ENCODE assay signal across 8 mouse cellular contexts in genomic region chr2:170856085-170856484, GRCm38 (mm10).
DNase-seq lines count a peak whose midpoint lies in the region; ATAC-seq and TF ChIP-seq lines count a peak whose summit lies in the region.

No protein-coding gene starts in this region.

- H3K27me3 ChIP-seq in forebrain, embryonic 10.5 days (ENCODE audit: poor library complexity, severe bottlenecking): no peaks in the 10 kb centered on the region
- no peaks in the 10 kb centered on the region for H3K27me3 ChIP-seq in forebrain, embryonic 11.5 days (ENCODE audit: control insufficient read depth, insufficient read depth, low read length)
- no peaks in the 10 kb centered on the region for H3K27me3 ChIP-seq in neural tube, embryonic 15.5 days (replicated peaks)
- H3K27me3 ChIP-seq in hindbrain, embryonic 16.5 days (replicated peaks; ENCODE audit: control insufficient read depth, insufficient read depth, low read length): no peaks in the 10 kb centered on the region
- H3K27me3 ChIP-seq in stomach, embryonic 14.5 days (ENCODE audit: control insufficient read depth, insufficient read depth, low read length): no peaks in the 10 kb centered on the region

- DNase-seq in forebrain, embryonic 10.5 days (ENCODE audit: extremely low spot score, low spot score): no peak
- DNase-seq in forebrain, embryonic 11.5 days (ENCODE audit: low spot score): no peak
- no peak for DNase-seq in neural tube, embryonic 10.5 days (ENCODE audit: extremely low spot score, low spot score)
- no peak for DNase-seq in left cerebral cortex, adult 2 months (ENCODE audit: extremely low spot score in 1 of 2, low spot score in 2 of 2)

- peaks cover 34% of the 10 kb centered on the region for H3K4me1 ChIP-seq in forebrain, embryonic 10.5 days
- H3K4me1 ChIP-seq in forebrain, embryonic 11.5 days (replicated peaks; ENCODE audit: control insufficient read depth, insufficient read depth, low read length): peaks cover 2% of the 10 kb centered on the region; the same call in 1 of the 2 replicates
- 0 out of 2 replicates have a peak, but pooled peaks cover 8% of the 10 kb centered on the region for H3K4me1 ChIP-seq in neural tube, embryonic 15.5 days
- H3K4me1 ChIP-seq in hindbrain, embryonic 16.5 days (ENCODE audit: control insufficient read depth, insufficient read depth, low read depth, low read length): no peaks in the 10 kb centered on the region; the same call in none of the 2 replicates
- 0 out of 2 replicates have a peak, but pooled peaks cover 5% of the 10 kb centered on the region for H3K4me1 ChIP-seq in stomach, embryonic 14.5 days (ENCODE audit: control insufficient read depth, insufficient read depth, low read length)

- no peaks in the 10 kb centered on the region for H3K9me3 ChIP-seq in forebrain, embryonic 10.5 days
- no peaks in the 10 kb centered on the region for H3K9me3 ChIP-seq in forebrain, embryonic 11.5 days (ENCODE audit: control insufficient read depth, low read length)
- no peaks in the 10 kb centered on the region for H3K9me3 ChIP-seq in neural tube, embryonic 15.5 days (replicated peaks)
- no peaks in the 10 kb centered on the region for H3K9me3 ChIP-seq in hindbrain, embryonic 16.5 days (ENCODE audit: control insufficient read depth, low read length)
- H3K9me3 ChIP-seq in stomach, embryonic 14.5 days (ENCODE audit: control insufficient read depth, low read depth, low read length): no peaks in the 10 kb centered on the region

- no peak for TF ChIP-seq CTCF in left cerebral cortex, adult 2 months (IDR thresholded peaks at IDR 0.05)

- intact Hi-C loops in left cerebral cortex, adult 2 months (cut with DNase I): no loop called here

- no peak overlapping the region for H3K4me3 ChIP-seq in forebrain, embryonic 10.5 days
- H3K4me3 ChIP-seq in forebrain, embryonic 11.5 days (ENCODE audit: low read depth, low read length): no peak overlapping the region
- H3K4me3 ChIP-seq in neural tube, embryonic 15.5 days (replicated peaks): no peak overlapping the region
- no peak overlapping the region for H3K4me3 ChIP-seq in hindbrain, embryonic 16.5 days (ENCODE audit: low read length)
- no peak overlapping the region for H3K4me3 ChIP-seq in stomach, embryonic 14.5 days (ENCODE audit: low read depth, low read length)
- no peak overlapping the region for H3K4me3 ChIP-seq in left cerebral cortex, adult 2 months

- peak overlapping the region; percentile 36; the same call in 1 of the 2 replicates for H3K27ac ChIP-seq in forebrain, embryonic 10.5 days
- H3K27ac ChIP-seq in forebrain, embryonic 11.5 days (ENCODE audit: low read depth, low read length): no peak overlapping the region
- H3K27ac ChIP-seq in neural tube, embryonic 15.5 days (replicated peaks): peak overlapping the region; percentile 66
- H3K27ac ChIP-seq in hindbrain, embryonic 16.5 days (ENCODE audit: low read depth, low read length): peak overlapping the region; percentile 54; the same call in 1 of the 2 replicates
- H3K27ac ChIP-seq in stomach, embryonic 14.5 days (ENCODE audit: low read length): peak overlapping the region; percentile 61; the same call in 1 of the 2 replicates
- no peak overlapping the region for H3K27ac ChIP-seq in left cerebral cortex, adult 2 months

- H3K4me2 ChIP-seq in forebrain, embryonic 11.5 days (ENCODE audit: low read depth, low read length, severe bottlenecking): no peak overlapping the region
- no peak overlapping the region for H3K4me2 ChIP-seq in neural tube, embryonic 15.5 days
- H3K4me2 ChIP-seq in hindbrain, embryonic 16.5 days (ENCODE audit: low read length): no peak overlapping the region
- no peak overlapping the region for H3K4me2 ChIP-seq in stomach, embryonic 14.5 days (replicated peaks; ENCODE audit: low read depth, low read length)

- H3K36me3 ChIP-seq in forebrain, embryonic 10.5 days (replicated peaks): no peaks in the 10 kb centered on the region
- H3K36me3 ChIP-seq in forebrain, embryonic 11.5 days (ENCODE audit: control insufficient read depth, insufficient read depth, low read length): no peaks in the 10 kb centered on the region
- no peaks in the 10 kb centered on the region for H3K36me3 ChIP-seq in neural tube, embryonic 15.5 days
- no peaks in the 10 kb centered on the region for H3K36me3 ChIP-seq in hindbrain, embryonic 16.5 days (ENCODE audit: control insufficient read depth, insufficient read depth, low read length)
- H3K36me3 ChIP-seq in stomach, embryonic 14.5 days (ENCODE audit: control insufficient read depth, insufficient read depth, low read length): no peaks in the 10 kb centered on the region

- ATAC-seq in forebrain, embryonic 11.5 days (replicated peaks; ENCODE audit: low FRiP score): no peak
- ATAC-seq in neural tube, embryonic 15.5 days (ENCODE audit: low FRiP score): no peak
- peak; percentile 79; the same call in 1 of the 2 replicates for ATAC-seq in hindbrain, embryonic 16.5 days
- peak; percentile 58; the same call in 1 of the 2 replicates for ATAC-seq in stomach, embryonic 14.5 days (ENCODE audit: insufficient number of reproducible peaks, insufficient read depth, low FRiP score, low read depth)
- no peak for ATAC-seq in erythroblast, adult 5-6 weeks (replicated peaks; ENCODE audit: low FRiP score, poor library complexity, severe bottlenecking)

- no peak overlapping the region for H3K9ac ChIP-seq in forebrain, embryonic 11.5 days (ENCODE audit: low read length)
- no peak overlapping the region for H3K9ac ChIP-seq in neural tube, embryonic 15.5 days (replicated peaks)
- H3K9ac ChIP-seq in hindbrain, embryonic 16.5 days (ENCODE audit: low read depth, low read length): no peak overlapping the region
- H3K9ac ChIP-seq in stomach, embryonic 14.5 days (replicated peaks; ENCODE audit: low read depth, low read length): no peak overlapping the region

- WGBS in forebrain, embryonic 10.5 days: 69% methylated on average over 5 of the region's 5 CpGs
- 78% methylated on average over 5 of the region's 5 CpGs for WGBS in forebrain, embryonic 11.5 days
- 62% methylated on average over 5 of the region's 5 CpGs for whole genome bisulfite sequencing in neural tube, embryonic 15.5 days
- WGBS in hindbrain, embryonic 16.5 days: 63% methylated on average over 5 of the region's 5 CpGs
- WGBS in stomach, embryonic 14.5 days: 27% methylated on average over 5 of the region's 5 CpGs

Comparison
In these comparisons a context has a peak if more than half of its experiments do, and no peak if none do; other contexts are left out.
1. H3K27ac ChIP-seq: peak in forebrain, embryonic 10.5 days (single experiment), neural tube, embryonic 15.5 days (single experiment), hindbrain, embryonic 16.5 days (single experiment) and stomach, embryonic 14.5 days (single experiment); none in forebrain, embryonic 11.5 days (single experiment) and left cerebral cortex, adult 2 months (single experiment).
2. ATAC-seq: peak in hindbrain, embryonic 16.5 days (single experiment) and stomach, embryonic 14.5 days (single experiment); none in forebrain, embryonic 11.5 days (single experiment), neural tube, embryonic 15.5 days (single experiment) and erythroblast, adult 5-6 weeks (single experiment).